Mouse (Mus musculus) MEL (cell line): Measurements from ENCODE around the gene Zfp85. TPM values are rescaled to one million over a fixed set of nuclear protein-coding genes. Genes with fewer than 3 reads are reported as not detected.

ENCODE experiments used
- DNase-seq: peaks from one replicate; pipeline ENCODE4 v3.0.0; 2011; ENCODE audit warnings: low read depth, low spot score
- H3K27ac ChIP-seq: 2 replicates; pipeline ENCODE4 v1.5.1; 2012; ENCODE audit warnings: low read depth, mild to moderate bottlenecking, control low read depth, low read length, moderate library complexity; ENCODE audit not compliant: control insufficient read depth
- H3K27me3 ChIP-seq, 2 experiments: fragments of 150-350 bp in 1 of 2; sonication (generic) in 1 of 2; 2 replicates each; pipeline ENCODE4 v1.6.1; 2012; ENCODE audit warnings: low read length in 2 of 2, mild to moderate bottlenecking in 2 of 2, improper control_type of control experiment in 1 of 2, moderate library complexity in 1 of 2; ENCODE audit not compliant: insufficient read depth in 2 of 2, control insufficient read depth in 1 of 2
- H3K36me3 ChIP-seq, 2 experiments: 2 replicates each; pipeline ENCODE4 v1.6.1; 2012 to 2014; ENCODE audit warnings: low read length in 2 of 2, improper control_type of control experiment in 1 of 2, inconsistent platforms in 1 of 2, mild to moderate bottlenecking in 1 of 2; ENCODE audit not compliant: insufficient read depth in 2 of 2, control insufficient read depth in 1 of 2
- H3K4me1 ChIP-seq, 2 experiments: fragments of 150-350 bp in 1 of 2; sonication (generic) in 1 of 2; 2 replicates each; pipeline ENCODE4 v1.6.1; 2012; ENCODE audit warnings: low read length in 2 of 2, improper control_type of control experiment in 1 of 2, mild to moderate bottlenecking in 1 of 2; ENCODE audit not compliant: insufficient read depth in 2 of 2, control insufficient read depth in 1 of 2
- H3K4me3 ChIP-seq, 2 experiments: fragments of 150-350 bp in 1 of 2; sonication (generic) in 1 of 2; 2 replicates each; pipeline ENCODE4 v1.5.1; 2012; ENCODE audit warnings: low read depth in 2 of 2, low read length in 2 of 2, mild to moderate bottlenecking in 2 of 2, moderate library complexity in 2 of 2, control low read depth in 1 of 2, improper control_type of control experiment in 1 of 2; ENCODE audit not compliant: control insufficient read depth in 1 of 2, insufficient read depth in 1 of 2
- H3K79me2 ChIP-seq: 2 replicates; pipeline ENCODE4 v1.6.1; 2012; ENCODE audit warnings: mild to moderate bottlenecking, low read length, moderate library complexity; ENCODE audit not compliant: control insufficient read depth, poor library complexity, insufficient read depth
- H3K9ac ChIP-seq: 2 replicates; pipeline ENCODE4 v1.6.1; 2012; ENCODE audit warnings: low read depth, mild to moderate bottlenecking, control low read depth, low read length, moderate library complexity; ENCODE audit not compliant: control insufficient read depth, poor library complexity, severe bottlenecking
- H3K9me3 ChIP-seq: fragments of 150-350 bp; sonication (generic); replicated peaks from 2 replicates; pipeline ENCODE4 v1.6.1; 2012; ENCODE audit warnings: mild to moderate bottlenecking, low read length, improper control_type of control experiment, moderate library complexity; ENCODE audit not compliant: insufficient read depth
- CHD2 ChIP-seq: IDR thresholded peaks from 2 replicates; pipeline ENCODE4 v1.6.1; 2011; ENCODE audit warnings: low read length, improper control_type of control experiment
- HCFC1 ChIP-seq: IDR thresholded peaks from 2 replicates; pipeline ENCODE4 v1.6.1; 2012; ENCODE audit warnings: low read depth, mild to moderate bottlenecking, inconsistent platforms, low read length, improper control_type of control experiment, moderate library complexity
- JUND ChIP-seq: IDR thresholded peaks from 2 replicates; pipeline ENCODE4 v1.6.1; 2011; ENCODE audit warnings: low read depth, mild to moderate bottlenecking, improper control_type of control experiment, low read length
- KAT2A ChIP-seq: conservative IDR thresholded peaks from 2 replicates; pipeline ENCODE4 v1.6.1; 2012; ENCODE audit warnings: low read depth, low read length, improper control_type of control experiment, inconsistent platforms
- MAFK ChIP-seq: IDR thresholded peaks from 2 replicates; pipeline ENCODE4 v1.6.1; 2011; ENCODE audit warnings: low read depth, mild to moderate bottlenecking, low read length, improper control_type of control experiment, borderline replicate concordance
- MAX ChIP-seq: IDR thresholded peaks from 2 replicates; pipeline ENCODE4 v1.6.1; 2011; ENCODE audit warnings: low read length, improper control_type of control experiment
- MAZ ChIP-seq: IDR thresholded peaks from 2 replicates; pipeline ENCODE4 v1.6.1; 2012; ENCODE audit warnings: low read depth, mild to moderate bottlenecking, inconsistent platforms, low read length, improper control_type of control experiment
- MEF2A ChIP-seq: IDR thresholded peaks from 2 replicates; pipeline ENCODE4 v1.6.1; 2014; ENCODE audit warnings: low read depth, mild to moderate bottlenecking, inconsistent platforms, low read length, improper control_type of control experiment; ENCODE audit not compliant: poor library complexity, insufficient replicate concordance, severe bottlenecking; ENCODE audit errors: extremely low read depth
- NRF1 ChIP-seq: IDR thresholded peaks from 2 replicates; pipeline ENCODE4 v1.6.1; 2014; ENCODE audit warnings: low read depth, mild to moderate bottlenecking, inconsistent platforms, low read length, improper control_type of control experiment, moderate library complexity; ENCODE audit not compliant: poor library complexity, insufficient read depth, severe bottlenecking
- POLR2AphosphoS2 ChIP-seq: IDR thresholded peaks from 2 replicates; pipeline ENCODE4 v1.6.1; 2011; ENCODE audit warnings: low read length, improper control_type of control experiment
- POLR2AphosphoS5 ChIP-seq: IDR thresholded peaks from 2 replicates; pipeline ENCODE4 v1.6.1; 2012; ENCODE audit warnings: low read depth, borderline replicate concordance, mild to moderate bottlenecking, inconsistent platforms, low read length, moderate library complexity, mixed read lengths
- RAD21 ChIP-seq: IDR thresholded peaks from 2 replicates; pipeline ENCODE4 v1.6.1; 2011; ENCODE audit warnings: mild to moderate bottlenecking, low read depth, low read length, improper control_type of control experiment
- SMC3 ChIP-seq: IDR thresholded peaks from 2 replicates; pipeline ENCODE4 v1.6.1; 2011; ENCODE audit warnings: low read depth, low read length, improper control_type of control experiment
- TBP ChIP-seq: IDR thresholded peaks from 2 replicates; pipeline ENCODE4 v1.8.0; 2011; ENCODE audit warnings: low read depth, low read length, improper control_type of control experiment
- TCF12 ChIP-seq: IDR thresholded peaks from 2 replicates; pipeline ENCODE4 v1.6.1; 2014; ENCODE audit warnings: low read depth, mild to moderate bottlenecking, inconsistent platforms, low read length, improper control_type of control experiment, moderate library complexity
- UBTF ChIP-seq: IDR thresholded peaks from 2 replicates; pipeline ENCODE4 v1.6.1; 2012; ENCODE audit warnings: low read depth, mild to moderate bottlenecking, inconsistent platforms, low read length, improper control_type of control experiment, moderate library complexity, borderline replicate concordance; ENCODE audit not compliant: insufficient read depth
- USF1 ChIP-seq: IDR thresholded peaks from 2 replicates; pipeline ENCODE4 v1.6.1; 2014; ENCODE audit warnings: low read depth, mild to moderate bottlenecking, inconsistent platforms, low read length, improper control_type of control experiment, moderate library complexity
- USF2 ChIP-seq, 2 experiments: IDR thresholded peaks; 2 replicates each; pipeline ENCODE4 v1.6.1; 2011 to 2012; ENCODE audit warnings: improper control_type of control experiment in 2 of 2, low read length in 2 of 2, borderline replicate concordance in 1 of 2, inconsistent platforms in 1 of 2, low read depth in 1 of 2, mild to moderate bottlenecking in 1 of 2; ENCODE audit not compliant: insufficient read depth in 1 of 2
- ZKSCAN1 ChIP-seq: IDR thresholded peaks from 2 replicates; pipeline ENCODE4 v1.6.1; 2012; ENCODE audit warnings: low read depth, mild to moderate bottlenecking, inconsistent platforms, low read length, improper control_type of control experiment, moderate library complexity
- polyA plus RNA-seq, 2 experiments: library from polyadenylated mRNA; stranded (reverse) in 1 of 2; unstranded in 1 of 2; fragments of >175 nt in 1 of 2; fragments of >200 nt in 1 of 2; gene quantifications; 2 replicates each; pipeline versions ENCODE4 v1.2.1 to v1.2.4; 2012; ENCODE audit warnings: low replicate concordance in 2 of 2, low read depth in 1 of 2; ENCODE audit not compliant: insufficient read length in 2 of 2, insufficient read depth in 1 of 2, missing spikeins in 1 of 2
- total RNA-seq: library from RNA; depleted of rRNA; stranded (reverse); fragments of 300-350 nt; gene quantifications from 2 replicates; pipeline ENCODE4 v1.2.3, GENCODE M21; 2012

Gene Zfp85
- total and polyA plus RNA-seq, 3 experiments: 1.6 to 2.1 TPM; not detected in 1

- TF ChIP-seq POLR2AphosphoS2 (no peak), MAZ (no peak), HCFC1 (no peak), UBTF (no peak), MAX (no peak), USF1 (no peak), TCF12 (no peak), ZKSCAN1 (no peak), CHD2 (no peak), TBP (no peak), POLR2AphosphoS5 (no peak)
- H3K9me3 ChIP-seq: no peaks in the 10 kb centered on the region
- H3K4me3 ChIP-seq: no peak overlapping the region
- H3K36me3 ChIP-seq: no peaks in the 10 kb centered on the region
- no peaks in the 10 kb centered on the region for H3K27me3 ChIP-seq
- no peak overlapping the region for H3K27ac ChIP-seq
- no peaks in the 10 kb centered on the region for H3K79me2 ChIP-seq
- H3K9ac ChIP-seq: no peak overlapping the region
- no peak for DNase-seq
- no peaks in the 10 kb centered on the region for H3K4me1 ChIP-seq
Observed at GRCm38 (mm10) chr13:67798618-67799017, 43.6 kb upstream of the Zfp85 start.

GRCm38 (mm10) chr13:67791921-67792455, 37.0 kb upstream of the Zfp85 start:
- H3K27ac ChIP-seq: no peak overlapping the region
- H3K9me3 ChIP-seq: no peaks in the 10 kb centered on the region
- H3K79me2 ChIP-seq: no peaks in the 10 kb centered on the region
- H3K4me1 ChIP-seq: no peaks in the 10 kb centered on the region
- DNase-seq: no peak
- no peaks in the 10 kb centered on the region for H3K27me3 ChIP-seq
- H3K4me3 ChIP-seq: no peak overlapping the region
- H3K9ac ChIP-seq: no peak overlapping the region
- TF ChIP-seq MAFK (no peak), KAT2A (no peak), RAD21 (no peak), SMC3 (no peak), MAX (no peak), USF2 (IDR thresholded peaks at IDR 0.05; ENCODE audit: borderline replicate concordance in 1 of 2, insufficient read depth in 1 of 2, low read depth in 1 of 2, low read length in 2 of 2) (no peak), MAZ (no peak), POLR2AphosphoS2 (no peak), JUND (no peak), MEF2A (no peak), NRF1 (no peak)
- no peaks in the 10 kb centered on the region for H3K36me3 ChIP-seq
